Mouse (Mus musculus) left cerebral cortex, postnatal 25 days (tissue): Measurements from ENCODE around the gene Ehd1. TPM values are rescaled to one million over a fixed set of nuclear protein-coding genes. Genes with fewer than 3 reads are reported as not detected.
A peak's percentile ranks its signal among the peaks of the same experiment; 100 is the strongest.

Source experiments
- DNase-seq, 2 experiments: peaks; one replicate each; pipeline ENCODE4 v3.0.0; 2022; ENCODE audit warnings: low spot score in 2 of 2, mixed read lengths in 1 of 2
- intact Hi-C: fragments of 180-260 bp; cut with DNase I; formaldehyde crosslinking; loops from one replicate; pipeline ENCODE4 v1.15.1; 2025
- total RNA-seq, 2 experiments: library from RNA; stranded (reverse); gene quantifications; 2 replicates each; pipeline ENCODE4 v1.2.3; 2021

Ehd1 gene
- total RNA-seq, 2 experiments from 2014 or later = 35.9 to 40.3 TPM

DNA sequence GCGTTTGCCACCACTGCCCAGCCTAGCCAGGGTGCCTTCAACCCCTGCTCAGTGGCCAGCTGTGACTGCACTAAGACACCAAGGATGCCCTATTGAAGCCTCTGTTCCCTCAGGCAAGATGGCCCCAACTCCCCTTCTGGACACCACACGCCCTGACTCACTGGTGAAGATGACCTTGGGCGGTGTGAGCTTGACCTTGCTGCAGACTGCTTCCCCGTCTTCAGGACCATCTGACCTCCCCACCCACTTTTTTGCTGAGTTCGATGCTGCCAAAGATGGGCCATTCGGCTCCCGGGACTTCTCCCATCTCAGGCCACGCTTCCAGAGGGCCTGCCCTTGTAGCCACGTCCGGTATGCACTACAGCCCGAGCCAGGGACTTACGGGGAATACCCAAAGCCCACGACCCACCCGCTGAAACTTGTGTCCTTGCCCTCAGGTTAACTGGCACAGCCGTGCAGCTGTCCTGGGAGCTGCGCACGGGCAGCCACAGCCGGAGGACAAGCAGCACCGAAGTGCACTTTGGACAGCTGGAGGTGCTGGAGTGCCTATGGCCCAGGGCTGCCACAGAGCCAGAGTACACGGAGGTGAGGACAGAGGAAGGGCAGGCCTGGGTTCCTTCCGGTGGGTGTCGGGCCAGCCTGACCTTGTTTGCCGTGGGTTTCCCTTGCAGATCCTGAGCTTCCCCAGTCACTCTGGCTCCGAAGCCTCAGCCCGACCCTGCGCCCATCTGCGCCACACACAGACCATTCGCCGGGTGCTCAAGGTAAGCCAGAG is 28.8 kb upstream of the Ehd1 start:
- intact Hi-C loops = no loop called here
- DNase-seq = no peak

- DNase-seq = no peak
- intact Hi-C loops = no loop called here
These were observed 23.5 kb upstream of the Ehd1 start for GRCm38 (mm10) chr19:6253021-6253420.

DNA sequence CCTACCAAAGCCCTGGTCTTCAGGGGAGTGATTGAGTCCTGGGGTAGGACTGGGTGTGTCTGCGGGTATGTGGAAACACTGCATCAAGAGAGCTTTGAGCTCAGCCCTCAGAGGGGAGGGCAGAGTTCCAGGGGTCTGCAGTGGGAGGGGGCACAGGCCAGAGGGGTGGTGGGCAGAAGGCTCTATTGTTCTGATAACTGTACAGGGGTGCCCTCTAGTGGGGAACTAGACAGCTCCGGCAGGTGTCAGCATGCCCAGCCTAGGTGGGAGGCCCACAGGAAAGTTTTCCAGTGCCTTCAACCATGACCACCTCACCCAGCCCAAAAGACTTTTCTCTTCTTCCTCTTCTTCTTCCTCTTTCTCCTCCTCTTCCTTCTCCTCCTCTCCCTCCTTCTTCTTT is 16.1 kb upstream of the Ehd1 start:
- intact Hi-C loops = no loop called here
- no peak for DNase-seq

DNA sequence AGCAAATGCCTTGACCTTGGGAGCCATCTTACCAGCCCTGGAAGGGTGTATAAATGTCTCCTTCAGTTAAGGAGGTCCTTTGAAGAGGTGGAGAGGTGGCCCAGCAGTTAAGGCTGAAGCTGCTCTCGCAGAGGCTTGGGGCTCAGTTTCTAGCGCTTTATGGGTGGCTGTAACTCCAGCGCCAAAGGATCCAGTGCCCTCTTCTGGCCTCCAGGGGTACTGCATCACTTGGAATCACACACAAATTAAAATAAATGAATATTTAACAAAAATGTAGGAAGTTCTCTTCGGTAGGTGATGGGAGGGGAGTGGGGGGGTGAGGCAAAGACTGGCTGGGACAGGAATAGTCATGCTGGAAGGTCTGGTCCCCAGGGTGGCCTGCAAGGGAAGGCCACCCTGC is 15.6 kb upstream of the Ehd1 start:
- intact Hi-C loops = no loop called here

GRCm38 (mm10) chr19:6261379-6261778 is 15.1 kb upstream of the Ehd1 start:
- no peak for DNase-seq
- intact Hi-C loops = no loop called here

More for the DNA sequence above, 15.6 kb upstream of the Ehd1 start:
- no peak for DNase-seq

DNA sequence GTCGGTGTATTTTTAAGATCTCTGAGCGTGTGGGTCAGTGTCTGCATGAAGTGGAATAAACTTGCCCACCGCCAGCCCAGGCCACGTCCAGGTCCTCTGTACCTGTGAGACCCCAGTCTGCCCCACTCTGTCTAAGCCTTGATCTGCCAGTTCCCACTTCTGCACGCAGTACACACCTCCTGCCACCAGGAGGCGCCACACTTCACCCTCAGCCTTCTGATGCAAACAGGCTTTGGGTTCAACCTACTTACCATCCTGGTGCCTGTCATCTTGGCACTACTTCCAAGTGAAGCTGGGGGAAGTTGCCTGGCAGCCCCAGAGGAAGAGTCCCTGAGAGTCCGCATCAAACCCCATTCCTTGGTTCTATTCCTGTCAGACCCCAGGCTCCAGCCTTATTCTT is 14.3 kb upstream of the Ehd1 start:
- intact Hi-C loops = no loop called here

GRCm38 (mm10) chr19:6262839-6263433 is 13.6 kb upstream of the Ehd1 start:
- no peak for DNase-seq
- intact Hi-C loops = no loop called here

More for the DNA sequence above, 14.3 kb upstream of the Ehd1 start:
- DNase-seq = peak; percentile 34 to 62

- intact Hi-C loops = no loop called here
- peak in 1 of 2 experiments; percentile 74 for DNase-seq
These were observed 12.3 kb upstream of the Ehd1 start for GRCm38 (mm10) chr19:6264200-6264599.

GRCm38 (mm10) chr19:6264945-6265344 is 11.6 kb upstream of the Ehd1 start:
- intact Hi-C loops = no loop called here
- no peak for DNase-seq

GRCm38 (mm10) chr19:6265727-6266182 is 10.8 kb upstream of the Ehd1 start:
- intact Hi-C loops = no loop called here
- no peak for DNase-seq

- intact Hi-C loops = loop anchor here (1.0 kb wide), 2 partner anchors 38 to 64 kb away; no protein-coding TSS in a partner anchor
- DNase-seq = no peak
These were observed 9.0 kb upstream of the Ehd1 start for GRCm38 (mm10) chr19:6267306-6268169.

GRCm38 (mm10) chr19:6268170-6268528 is 8.4 kb upstream of the Ehd1 start:
- intact Hi-C loops = loop anchor here (1.0 kb wide), 2 partner anchors 37 to 63 kb away; no protein-coding TSS in a partner anchor

DNA sequence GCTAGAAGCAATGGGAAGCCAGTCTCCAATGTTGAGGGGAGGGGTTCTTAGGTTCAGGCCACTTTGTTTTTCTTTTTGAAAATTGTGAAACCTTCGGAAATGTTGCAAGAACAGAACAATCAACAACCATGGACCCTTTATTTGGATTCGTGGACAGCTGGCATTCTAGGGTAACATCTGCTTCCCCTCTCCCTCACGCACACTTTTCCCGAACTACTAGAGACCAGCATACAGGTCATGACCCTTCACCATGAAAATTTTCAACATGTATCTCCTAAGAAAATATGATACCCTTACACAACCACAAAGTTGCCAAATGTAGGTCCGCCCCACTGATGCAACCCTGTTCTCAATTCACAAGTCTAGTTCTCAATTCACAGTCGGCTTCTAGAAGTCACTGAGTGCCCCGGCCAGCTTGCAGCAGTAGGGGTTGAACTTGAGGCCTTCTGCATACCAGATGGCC is 7.8 kb upstream of the Ehd1 start:
- intact Hi-C loops = loop anchor here (1.0 kb wide), 2 partner anchors 37 to 63 kb away; no protein-coding TSS in a partner anchor
- DNase-seq = no peak

More at GRCm38 (mm10) chr19:6268170-6268528, 8.4 kb upstream of the Ehd1 start:
- DNase-seq = peak; percentile 81 to 85

- intact Hi-C loops = no loop called here
- DNase-seq = no peak
These were observed 6.6 kb upstream of the Ehd1 start for GRCm38 (mm10) chr19:6269798-6270475.

GRCm38 (mm10) chr19:6270661-6271060 is 5.9 kb upstream of the Ehd1 start:
- intact Hi-C loops = no loop called here
- DNase-seq = no peak

- no peak for DNase-seq
- intact Hi-C loops = no loop called here
These were observed 5.3 kb upstream of the Ehd1 start for GRCm38 (mm10) chr19:6271206-6271605.

- intact Hi-C loops = no loop called here
- no peak for DNase-seq
These were observed 4.5 kb upstream of the Ehd1 start for GRCm38 (mm10) chr19:6272053-6272452.

DNA sequence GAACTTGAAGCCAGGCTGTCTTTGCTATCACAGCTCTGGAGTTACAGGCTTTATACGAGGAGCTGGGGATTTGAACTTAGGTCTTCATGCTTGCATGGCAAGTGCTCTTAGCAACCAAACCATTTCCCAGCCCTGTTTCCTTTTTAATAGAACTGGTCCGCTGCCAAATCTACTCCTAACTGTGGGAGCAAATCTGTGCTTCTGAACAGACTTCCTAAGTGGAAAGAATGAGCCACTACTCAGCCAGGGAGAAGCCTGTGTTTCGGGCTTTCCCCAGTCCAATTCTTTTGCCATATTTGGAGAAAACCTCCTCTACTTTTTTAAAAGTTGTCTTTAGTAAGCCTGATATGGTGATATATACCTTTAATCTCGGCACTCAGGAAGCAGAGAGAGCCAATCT is 3.8 kb upstream of the Ehd1 start:
- DNase-seq = peak; percentile 27 to 74
- intact Hi-C loops = no loop called here

GRCm38 (mm10) chr19:6273592-6273991 is 2.9 kb upstream of the Ehd1 start:
- DNase-seq = no peak
- intact Hi-C loops = no loop called here
